Mouse (Mus musculus) kidney, postnatal 36 days (tissue): ENCODE results near the gene Hectd1.
A peak's percentile ranks its signal among the peaks of the same experiment; 100 is the strongest.

Source experiments
- DNase-seq, 2 experiments: peaks; one replicate each; pipeline ENCODE4 v3.0.0; 2021 to 2022; ENCODE audit warnings: mixed read lengths in 2 of 2

Hectd1 gene

GRCm38 (mm10) chr12:51843576-51844520 lies 14.5 kb upstream of the Hectd1 start:
- peak in 1 of 2 experiments; percentile 17 for DNase-seq

- DNase-seq = no peak
These were observed 12.9 kb upstream of the Hectd1 start for GRCm38 (mm10) chr12:51842081-51842864.

- no peak for DNase-seq
These were observed 10.5 kb upstream of the Hectd1 start for GRCm38 (mm10) chr12:51839856-51840255.

- DNase-seq = no peak
These were observed 5.9 kb upstream of the Hectd1 start for GRCm38 (mm10) chr12:51835219-51835618.

- no peak for DNase-seq
These were observed 2.6 kb upstream of the Hectd1 start for GRCm38 (mm10) chr12:51831931-51832330.

- DNase-seq = no peak
These were observed 2.0 kb upstream of the Hectd1 start for GRCm38 (mm10) chr12:51831296-51831695.

GRCm38 (mm10) chr12:51830671-51831070 lies 1.3 kb upstream of the Hectd1 start:
- no peak for DNase-seq

GRCm38 (mm10) chr12:51830077-51830402 lies 704 bp upstream of the Hectd1 start:
- peak; percentile 60 to 62 for DNase-seq

- DNase-seq = peak; percentile 62 to 75
These were observed 533 bp downstream of the Hectd1 start for GRCm38 (mm10) chr12:51828716-51829289.

- peak in 1 of 2 experiments; percentile 38 for DNase-seq
These were observed 1.2 kb downstream of the Hectd1 start for GRCm38 (mm10) chr12:51827958-51828650.

- DNase-seq = peak; percentile 36 to 51
These were observed 4.0 kb downstream of the Hectd1 start for GRCm38 (mm10) chr12:51825338-51825737.

GRCm38 (mm10) chr12:51823311-51823710 lies 6.0 kb downstream of the Hectd1 start:
- DNase-seq = no peak

- no peak for DNase-seq
These were observed 6.5 kb downstream of the Hectd1 start for GRCm38 (mm10) chr12:51822861-51823260.

GRCm38 (mm10) chr12:51822236-51822635 lies 7.1 kb downstream of the Hectd1 start:
- DNase-seq = no peak

- DNase-seq = no peak
These were observed 8.1 kb downstream of the Hectd1 start for GRCm38 (mm10) chr12:51821256-51821655.

- no peak for DNase-seq
These were observed 9.3 kb downstream of the Hectd1 start for GRCm38 (mm10) chr12:51819951-51820498.

- no peak for DNase-seq
These were observed 11.3 kb downstream of the Hectd1 start for GRCm38 (mm10) chr12:51817815-51818613.

- DNase-seq = no peak
These were observed 17.8 kb downstream of the Hectd1 start for GRCm38 (mm10) chr12:51811388-51812140.

- no peak for DNase-seq
These were observed 18.8 kb downstream of the Hectd1 start for GRCm38 (mm10) chr12:51810564-51810963.

GRCm38 (mm10) chr12:51784842-51785241 lies 44.5 kb downstream of the Hectd1 start:
- peak; percentile 11 to 49 for DNase-seq

GRCm38 (mm10) chr12:51768702-51769101 lies 60.6 kb downstream of the Hectd1 start:
- no peak for DNase-seq
